Mouse (Mus musculus): Measurements from ENCODE around the gene Sik2.

DNA sequence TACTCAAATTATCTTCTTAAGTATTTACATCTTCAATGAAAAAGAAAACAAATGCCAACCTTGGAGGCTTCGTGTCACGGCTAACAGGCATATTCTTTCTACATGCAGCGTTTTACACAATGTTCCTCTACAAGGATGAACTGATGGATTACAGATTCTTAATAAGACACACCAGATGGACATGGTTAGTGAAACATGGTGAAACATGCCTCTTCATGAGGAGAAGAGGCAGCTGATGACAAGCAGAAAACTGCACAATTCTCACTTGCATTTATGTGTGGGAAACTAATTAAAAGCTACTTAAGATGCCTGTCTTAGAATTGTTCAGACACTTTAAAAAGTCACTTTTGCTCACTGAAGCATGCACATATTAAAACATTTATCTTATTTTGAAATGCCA lies 39.6 kb downstream of the Sik2 start:
- TF ChIP-seq CTCF (IDR thresholded peaks at IDR 0.05; ENCODE audit: low read depth, low read length) (no peak), POLR2A (IDR thresholded peaks at IDR 0.05; ENCODE audit: insufficient read depth, low read length) (no peak)

Measured in ES-Bruce4 (cell line).